Mouse (Mus musculus) right cerebral cortex, postnatal 4 days (tissue): ENCODE measurements at regions not wholly inside any gene's neighbourhood (a gene's known extent, or its start where the extent isn't known, plus 50 kb on each side); places are given as distances from the start of the nearest gene placed in this dataset.

ENCODE experiments used
- DNase-seq: peaks from one replicate; pipeline ENCODE4 v3.0.0-alpha.2; 2022

DNA sequence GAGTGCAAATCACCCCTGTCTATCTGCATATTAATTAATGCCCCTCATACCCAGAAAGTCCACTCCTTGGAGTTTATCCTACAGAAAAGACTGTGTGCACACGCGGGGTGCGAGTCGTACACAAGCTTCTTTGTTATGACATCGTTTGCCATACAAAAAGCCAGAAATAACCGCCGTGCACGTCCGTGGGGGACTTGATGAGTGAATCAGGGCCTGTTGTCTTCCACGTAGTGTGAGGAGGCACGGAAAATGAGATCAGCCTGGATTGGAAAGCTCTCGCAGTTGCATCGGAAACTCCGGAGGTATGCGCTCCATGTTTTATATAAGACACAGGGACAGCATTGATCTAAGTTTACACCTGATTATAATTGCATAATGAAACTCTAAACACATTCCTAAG lies 120.3 kb downstream of the Etnk1 start:
- DNase-seq: peak; percentile 30

DNA sequence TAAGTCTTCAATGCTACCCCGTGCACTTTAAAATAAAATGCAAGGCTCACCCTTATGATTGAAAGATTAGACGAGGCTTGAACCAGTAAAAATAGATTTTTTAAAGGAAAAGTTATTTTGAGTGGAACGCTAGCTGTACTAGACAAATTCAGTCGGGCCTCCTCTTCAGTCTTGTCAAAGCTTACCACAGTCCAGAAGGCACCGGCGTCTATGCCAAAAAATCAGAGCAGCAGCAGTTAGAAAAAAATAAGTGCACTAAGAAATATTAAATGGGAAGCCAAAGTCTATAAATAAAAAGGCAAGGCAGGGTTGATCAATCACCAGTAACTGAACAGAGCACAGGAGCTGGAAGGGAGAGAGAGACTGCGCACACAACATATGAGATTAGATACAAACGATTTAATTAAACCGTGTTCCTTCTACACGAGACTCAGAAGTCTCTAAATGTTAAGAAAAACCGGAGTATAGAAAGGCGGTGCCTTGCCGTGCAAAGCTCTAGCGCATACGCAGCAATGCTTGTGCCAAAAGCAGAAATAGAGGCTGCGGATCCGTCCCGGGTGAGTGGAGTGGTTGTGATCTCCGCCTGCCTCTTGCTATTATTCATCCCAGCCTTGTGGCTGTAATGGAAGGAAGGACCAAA lies 121.6 kb downstream of the Etnk1 start:
- peak; percentile 46 for DNase-seq

DNA sequence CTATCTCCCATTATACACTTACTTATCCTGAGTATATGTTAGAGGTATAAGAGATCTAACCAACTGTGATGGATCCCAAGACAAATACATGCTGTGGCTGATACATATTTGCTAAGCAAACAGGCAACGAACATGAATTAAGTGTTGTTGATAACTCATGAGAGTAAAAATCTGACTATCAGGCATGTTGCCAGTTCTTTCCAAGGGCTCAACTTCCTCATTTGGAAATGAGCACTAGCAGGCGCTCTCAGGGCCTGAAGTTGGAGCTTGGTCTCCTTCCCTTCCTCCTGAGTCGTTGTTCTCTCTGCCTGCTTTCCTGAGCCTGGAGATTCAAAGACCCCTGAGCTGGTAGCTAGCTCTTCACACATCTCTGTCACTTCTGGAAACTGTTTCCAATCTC lies 126.6 kb downstream of the Etnk1 start:
- DNase-seq: no peak

DNA sequence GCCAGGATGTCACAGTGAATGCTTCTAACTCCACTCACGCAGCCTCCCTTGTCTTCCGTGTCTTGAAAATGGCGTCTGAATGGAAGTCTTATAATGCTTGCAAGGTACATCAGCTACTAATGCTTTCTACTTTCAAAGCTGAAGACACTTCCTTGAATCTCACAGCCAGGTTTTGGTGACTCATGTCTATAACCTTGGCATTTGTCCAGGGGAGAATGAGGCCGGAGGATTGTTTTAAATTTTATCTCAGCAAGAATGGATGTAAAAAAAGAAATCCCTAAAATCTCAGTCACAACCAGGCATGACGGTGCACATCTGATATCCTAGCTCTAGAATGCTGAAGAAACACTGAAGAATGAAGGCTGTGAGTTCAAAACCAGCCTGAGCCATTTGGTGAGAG lies 131.4 kb downstream of the Etnk1 start:
- DNase-seq: no peak

DNA sequence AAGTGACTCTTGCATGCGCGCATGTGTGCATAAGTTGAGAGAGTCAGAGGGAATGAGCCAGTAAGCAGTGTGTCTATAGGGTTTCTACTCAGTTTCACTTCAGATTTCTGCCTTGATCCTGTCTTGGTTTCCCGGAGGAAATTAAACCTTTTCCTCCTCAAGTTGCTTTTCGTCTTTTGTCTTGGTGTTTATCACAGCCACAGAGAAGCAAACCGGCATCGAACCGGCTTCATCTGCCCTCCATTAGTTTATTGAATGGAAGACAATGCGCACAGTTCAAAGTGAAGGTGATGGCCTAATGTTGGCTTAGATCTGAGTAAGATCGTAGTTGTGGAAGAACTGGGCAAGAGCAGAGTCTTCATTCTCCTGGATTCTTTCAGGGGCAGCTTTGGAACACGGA lies 134.4 kb downstream of the Etnk1 start:
- no peak for DNase-seq

DNA sequence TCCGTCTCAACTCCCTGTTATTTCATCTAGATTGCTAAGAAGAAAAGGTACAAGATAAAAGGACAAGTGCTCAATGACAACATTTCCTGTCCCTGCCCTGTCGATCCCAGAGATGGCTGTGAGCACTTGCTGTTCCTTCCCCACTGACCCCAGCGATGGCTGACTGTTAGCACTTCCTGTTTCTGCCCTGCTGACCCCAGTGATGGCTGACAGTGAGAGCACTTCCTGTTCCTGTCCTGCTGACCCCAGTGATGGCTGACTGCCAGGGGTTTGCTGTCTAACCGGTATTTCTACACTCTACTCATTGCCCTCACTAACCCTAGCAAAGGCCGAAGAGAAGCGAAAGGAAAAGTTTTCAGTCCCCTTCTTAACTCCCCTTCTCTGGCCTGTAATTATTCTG lies 140.3 kb downstream of the Etnk1 start:
- no peak for DNase-seq

DNA sequence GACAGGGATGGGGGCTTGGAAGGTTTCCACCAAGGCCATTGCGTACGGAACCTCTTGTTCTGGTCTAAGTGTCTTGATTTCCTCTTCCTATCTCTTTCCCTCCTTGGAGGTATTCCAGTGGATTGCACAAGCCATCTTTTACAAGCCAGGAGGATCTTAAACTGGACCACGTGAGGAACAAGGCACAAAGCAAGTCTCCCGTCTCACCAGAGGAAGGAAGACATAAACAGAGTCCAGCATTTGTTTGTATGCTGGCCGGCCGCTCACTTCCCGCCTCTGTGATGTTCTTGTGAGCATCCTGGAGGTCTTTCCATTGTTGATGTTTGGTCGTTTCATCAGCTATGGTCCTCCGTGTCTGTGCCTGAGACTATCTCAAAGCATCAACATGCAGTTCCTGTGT lies 148.8 kb downstream of the Etnk1 start:
- DNase-seq: no peak

DNA sequence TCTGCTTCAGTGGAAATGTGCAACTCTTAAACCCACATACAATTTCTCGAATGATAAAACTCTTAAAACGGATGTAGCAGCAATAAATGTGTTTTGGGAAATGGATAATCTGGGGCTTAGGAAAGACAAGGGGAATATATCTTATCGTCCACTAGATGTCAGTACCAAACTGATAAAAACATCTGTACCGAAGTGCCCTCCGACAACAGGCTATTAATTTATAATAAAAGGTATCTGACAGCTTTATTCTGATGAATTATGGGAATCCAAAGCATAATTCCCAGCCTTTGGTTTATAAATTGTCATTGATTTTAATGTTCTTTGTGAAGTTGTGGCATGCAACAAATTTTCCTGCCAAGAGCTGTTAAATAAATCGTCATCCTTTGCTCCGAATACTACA lies 153.4 kb downstream of the Etnk1 start:
- DNase-seq: no peak

DNA sequence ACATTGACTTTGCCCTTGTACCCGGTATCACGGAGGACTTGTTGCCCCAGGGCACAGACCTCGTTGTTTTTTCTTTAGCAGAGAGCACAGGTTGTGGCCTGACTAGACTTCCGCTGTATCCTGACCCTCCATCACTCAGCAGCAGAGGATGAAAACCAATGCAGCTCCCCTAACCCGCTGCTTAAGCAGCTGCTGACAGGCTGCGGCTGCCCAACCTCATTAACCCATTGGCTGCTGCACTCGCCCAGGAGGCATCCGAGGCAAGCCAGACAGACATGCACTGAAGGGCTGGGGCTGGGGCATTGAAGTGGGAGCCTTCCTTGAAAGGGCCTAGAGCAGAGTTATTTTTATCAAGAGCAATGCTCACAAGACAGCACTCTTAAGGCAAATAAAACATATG lies 157.6 kb downstream of the Etnk1 start:
- no peak for DNase-seq

DNA sequence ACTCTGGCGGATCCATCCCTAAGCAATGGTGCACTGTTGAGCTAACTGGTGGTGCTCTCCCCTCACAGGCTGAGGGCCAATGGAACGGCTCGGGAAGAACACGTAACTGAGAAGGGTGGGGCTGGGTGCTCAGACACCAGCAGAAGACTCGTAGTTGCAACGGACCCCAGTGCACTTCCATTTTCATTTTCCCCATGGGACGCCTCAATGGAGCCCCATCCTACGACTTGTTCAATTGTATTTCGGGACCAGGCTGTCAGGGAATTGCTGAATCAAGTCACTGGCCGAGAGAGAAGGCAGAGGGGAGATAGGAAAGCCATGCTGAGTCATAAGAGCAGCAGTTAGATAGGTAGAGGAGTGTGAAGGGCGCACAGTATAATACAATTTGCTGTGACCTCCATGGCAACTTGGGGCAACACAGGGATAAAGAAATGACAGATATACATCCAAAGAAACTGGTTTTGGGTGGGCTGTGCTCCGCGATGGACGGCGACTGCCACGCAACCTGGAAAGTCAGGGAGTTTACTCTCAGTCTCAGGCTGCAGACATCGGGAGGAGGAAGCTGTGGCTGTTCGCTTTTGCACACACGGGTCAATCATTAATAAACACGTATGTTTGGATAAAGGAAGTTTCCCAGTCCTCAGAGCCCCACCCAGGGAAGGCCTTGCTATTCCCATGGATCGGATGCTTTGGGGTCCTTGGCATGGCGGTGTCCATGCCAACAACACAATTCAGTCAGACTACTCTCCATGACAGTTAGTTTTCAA lies 160.1 kb downstream of the Etnk1 start:
- DNase-seq: no peak

DNA sequence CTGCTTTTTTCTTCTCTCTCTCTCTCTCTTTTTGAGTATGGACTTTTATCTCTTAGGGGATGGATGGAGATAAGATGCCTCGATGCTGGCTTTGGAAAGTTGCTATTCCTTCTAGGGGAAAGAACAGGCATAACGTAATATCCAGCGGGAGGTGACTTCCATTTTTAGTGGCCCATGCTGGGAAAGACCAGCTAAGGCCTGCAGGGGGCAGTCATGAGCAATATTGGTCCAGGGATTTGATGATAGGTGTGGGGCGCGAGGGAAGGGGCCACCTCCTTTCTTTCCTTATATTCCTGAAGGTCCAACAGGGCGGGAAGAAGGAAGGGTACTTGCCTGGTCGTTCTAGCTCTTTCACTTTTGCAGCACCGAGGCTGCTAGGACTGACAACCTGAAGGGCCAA lies 160.8 kb downstream of the Etnk1 start:
- no peak for DNase-seq

DNA sequence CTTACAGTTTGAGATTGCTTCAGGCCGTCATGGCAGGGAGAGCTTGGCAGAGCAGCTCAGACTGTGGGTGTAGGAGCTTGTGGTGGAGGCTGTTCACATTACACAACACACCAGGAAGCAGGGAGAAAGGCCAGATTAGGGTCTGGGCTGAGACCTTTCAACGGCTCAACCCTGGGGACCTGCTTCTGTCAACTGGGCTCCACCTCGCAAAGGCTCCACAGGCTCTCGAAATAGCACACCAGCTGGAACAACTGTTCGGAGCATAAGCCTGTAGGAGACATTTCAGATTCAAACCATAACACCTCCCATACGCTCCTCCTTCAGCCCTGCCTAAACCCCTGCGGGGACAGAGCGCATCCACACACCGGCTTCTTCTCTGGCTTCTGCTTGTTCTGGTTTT lies 161.2 kb downstream of the Etnk1 start:
- no peak for DNase-seq

DNA sequence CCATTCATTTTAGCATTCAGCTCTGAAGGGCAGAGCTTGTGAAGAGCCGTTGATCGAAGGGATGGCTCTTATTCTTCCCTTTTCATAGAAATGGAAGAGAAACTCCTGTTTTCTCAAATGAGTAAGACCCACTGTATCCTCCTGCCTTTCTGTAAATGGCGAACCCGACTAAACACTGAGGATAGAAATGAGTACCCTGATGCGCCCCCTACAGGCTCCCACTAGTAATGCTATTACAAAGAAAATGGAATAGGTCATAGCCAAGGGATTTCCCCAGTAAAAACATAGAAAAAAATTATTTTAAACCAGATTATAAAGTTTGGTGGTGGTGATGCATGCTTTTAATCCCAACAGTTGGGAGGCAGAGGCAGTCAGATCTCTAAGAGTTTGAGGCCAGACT lies 162.1 kb downstream of the Etnk1 start:
- DNase-seq: no peak

DNA sequence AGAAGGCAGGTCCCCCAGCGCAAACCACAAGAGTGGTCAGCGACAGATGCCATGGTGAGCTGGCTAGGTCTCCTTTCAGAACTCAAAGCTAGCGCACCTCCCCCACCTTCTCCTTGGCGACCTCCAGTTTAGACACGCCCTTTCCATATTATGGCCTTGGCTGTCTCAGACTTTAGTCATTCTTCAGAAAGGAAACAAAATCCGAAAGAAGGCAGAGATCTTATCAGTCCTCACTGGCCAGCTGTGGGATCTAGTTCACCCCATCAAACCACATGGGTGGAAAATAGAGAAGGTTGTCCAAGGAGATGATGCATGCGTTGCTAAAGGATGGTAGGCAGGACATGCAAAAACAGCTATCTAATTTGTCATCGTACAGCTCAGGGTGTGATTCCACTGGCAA lies 166.5 kb downstream of the Etnk1 start:
- DNase-seq: no peak

DNA sequence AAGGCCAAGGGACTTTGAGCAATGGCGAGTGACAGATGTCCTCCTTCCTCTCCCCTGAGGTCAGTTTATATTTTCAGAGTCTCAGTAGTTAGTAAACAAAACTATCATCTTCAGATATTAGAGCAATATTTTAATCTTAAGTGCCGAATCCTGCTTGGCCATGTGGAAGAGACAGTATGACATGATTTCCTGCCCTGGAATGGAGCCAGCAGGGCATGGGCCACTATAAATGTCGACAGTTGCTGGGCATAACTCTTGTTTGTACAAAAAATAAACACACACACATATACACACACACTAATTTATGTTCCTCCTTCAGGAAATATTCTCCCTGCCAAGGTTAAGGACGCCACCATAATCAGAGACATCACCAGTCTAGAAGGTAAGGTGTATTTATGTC lies 169.6 kb downstream of the Etnk1 start:
- no peak for DNase-seq

DNA sequence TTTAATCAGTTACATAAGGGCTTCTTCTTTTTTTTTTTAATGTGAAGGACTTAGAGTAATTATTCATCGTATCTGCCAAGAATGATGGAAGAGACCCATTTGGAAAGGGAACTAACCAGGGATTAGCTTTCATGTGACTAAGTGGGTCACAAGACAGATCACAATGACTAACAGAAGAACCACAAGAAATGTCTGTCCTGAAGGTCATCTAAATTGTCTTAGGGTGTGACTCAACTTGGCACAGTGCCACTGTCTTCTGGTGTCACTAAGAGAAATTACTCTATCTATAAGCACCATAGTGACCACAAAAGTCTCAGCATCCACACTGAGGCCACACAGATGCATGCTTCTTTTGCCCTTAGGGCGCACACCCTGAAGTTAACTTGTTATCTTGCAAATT lies 182.0 kb downstream of the Etnk1 start:
- no peak for DNase-seq

DNA sequence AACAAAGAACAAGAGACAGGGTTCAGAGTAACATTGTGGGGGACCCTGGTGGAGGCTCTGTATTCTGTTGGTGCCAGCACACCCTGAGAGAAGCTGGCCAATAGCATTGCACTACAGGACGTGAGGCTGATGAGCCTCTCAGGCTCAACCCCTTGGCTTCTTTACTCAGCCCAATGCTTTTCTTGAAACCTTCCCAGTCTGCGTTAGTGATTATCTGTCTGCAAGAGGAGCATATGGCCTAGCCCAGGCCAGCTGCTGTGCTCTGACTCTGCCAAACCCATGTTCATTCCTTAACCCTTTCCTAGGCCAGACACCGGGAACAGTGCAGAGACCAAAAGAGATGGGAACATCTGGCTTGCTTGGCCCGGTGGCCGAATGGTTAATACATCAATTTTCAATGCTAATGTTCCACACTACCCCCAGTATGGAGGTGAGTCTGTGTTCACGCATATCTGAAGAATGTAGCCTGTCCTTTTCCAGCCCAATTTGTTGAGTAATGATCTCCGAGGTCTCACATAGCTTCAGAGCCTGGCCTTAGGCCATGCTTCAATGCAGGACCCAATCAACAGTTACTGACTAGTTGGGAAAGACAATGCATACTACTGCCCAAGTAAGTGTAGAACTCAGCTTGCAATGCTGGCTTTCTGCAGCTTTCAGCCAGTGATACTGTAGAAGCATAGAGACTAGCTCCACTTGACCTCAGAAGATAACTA lies 192.5 kb downstream of the Etnk1 start:
- DNase-seq: no peak

DNA sequence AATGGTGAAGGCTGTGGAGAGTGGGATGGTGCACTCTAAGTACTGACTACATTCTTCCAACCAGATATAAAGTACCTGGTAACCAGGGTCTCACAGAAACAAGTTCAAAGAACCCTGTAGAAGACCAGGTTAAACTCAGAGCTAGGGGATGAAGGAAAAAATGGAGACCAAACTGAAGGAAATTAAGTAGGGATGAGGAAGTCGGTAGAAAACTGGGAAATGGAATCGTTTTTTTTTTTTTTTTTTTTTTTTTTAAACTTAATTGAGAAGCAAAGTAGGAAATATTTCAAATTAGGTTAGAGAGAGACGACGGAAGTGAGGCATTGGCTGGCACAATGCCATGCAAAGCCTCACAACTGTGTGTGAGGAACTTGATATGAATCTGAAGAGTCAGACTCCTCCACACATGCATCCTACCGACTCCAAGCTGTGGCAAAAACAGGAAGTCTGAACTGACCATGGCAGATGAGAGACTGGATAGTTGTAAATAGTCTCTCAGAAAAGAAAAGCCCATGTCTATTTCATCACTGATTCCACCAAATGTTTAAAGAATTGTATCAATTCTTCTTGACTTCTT lies 194.2 kb downstream of the Etnk1 start:
- no peak for DNase-seq

DNA sequence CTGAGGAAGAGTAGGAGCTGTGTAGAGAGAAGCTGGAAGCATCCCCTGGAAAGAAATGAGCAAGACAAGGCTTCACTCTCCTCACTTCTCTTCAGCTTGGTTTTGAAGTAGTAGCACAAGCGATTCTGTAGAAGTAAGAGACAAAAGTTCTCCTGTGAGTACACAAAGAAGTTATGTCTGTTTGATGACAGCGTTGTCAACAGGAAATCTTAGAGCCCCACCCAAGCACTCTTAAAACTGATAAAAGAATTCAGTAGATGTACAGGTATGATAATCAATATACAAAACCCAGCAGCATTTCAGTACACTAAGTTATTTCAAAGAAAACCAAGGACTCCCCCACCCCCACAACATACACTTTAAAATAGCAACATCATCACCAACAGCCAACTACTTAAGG lies 194.9 kb downstream of the Etnk1 start:
- no peak for DNase-seq

DNA sequence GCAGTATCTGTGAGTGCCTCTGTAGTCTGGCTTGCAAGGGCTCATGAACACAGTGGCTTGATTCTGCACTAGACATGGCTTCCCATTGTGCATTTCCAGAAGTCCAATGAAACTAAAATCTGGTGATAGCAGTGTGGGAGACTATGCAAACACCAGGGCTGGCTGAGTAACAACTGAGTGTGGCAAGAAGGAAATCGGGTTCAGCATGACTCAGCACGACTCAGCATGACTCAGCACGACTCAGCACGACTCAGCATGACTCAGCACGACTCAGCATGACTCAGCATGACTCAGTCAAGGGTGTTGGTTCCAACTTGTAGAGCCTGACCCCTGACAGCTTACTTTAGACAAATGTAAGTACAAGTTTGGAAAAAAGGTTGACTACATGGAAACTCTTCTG lies 198.8 kb downstream of the Etnk1 start:
- no peak for DNase-seq

DNA sequence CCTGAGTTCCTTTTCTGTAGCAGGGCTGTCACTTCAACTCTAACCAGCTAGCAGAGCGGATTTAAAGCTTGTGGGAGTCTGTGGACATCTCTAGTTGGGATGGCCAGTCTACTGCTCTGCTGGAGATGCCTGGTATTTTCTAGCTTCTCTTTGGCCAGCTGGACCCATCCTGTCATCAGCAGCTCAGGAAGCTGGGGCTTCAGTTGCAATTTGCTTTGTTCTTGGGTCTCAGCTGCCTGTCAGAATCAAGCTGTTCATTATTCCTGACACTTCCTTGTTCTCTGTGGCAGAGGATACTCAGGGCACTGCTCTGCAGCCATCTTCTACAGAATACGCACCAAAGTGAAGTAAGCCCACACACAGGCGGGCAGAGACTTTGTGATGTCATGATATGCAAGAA lies 200.8 kb downstream of the Etnk1 start:
- DNase-seq: no peak

DNA sequence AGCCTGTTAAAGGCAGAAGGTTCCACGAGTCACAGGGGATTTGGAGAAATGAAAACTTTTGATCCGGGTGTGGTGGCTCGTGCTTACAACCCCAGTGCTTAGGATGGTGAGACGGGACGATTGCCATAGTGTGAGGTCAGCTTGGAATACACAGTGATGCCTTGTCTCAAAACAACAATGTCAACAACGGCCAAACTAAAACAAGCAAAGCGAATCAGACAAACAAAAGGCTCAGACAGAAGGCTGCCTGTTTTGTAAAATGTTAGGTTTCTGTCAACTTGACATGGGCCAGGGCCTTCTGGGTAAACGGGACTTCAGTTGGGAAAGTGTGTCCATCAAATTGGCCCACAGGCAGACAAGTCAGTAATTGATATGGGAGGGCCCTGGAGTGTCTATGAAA lies 201.6 kb downstream of the Etnk1 start:
- DNase-seq: no peak

DNA sequence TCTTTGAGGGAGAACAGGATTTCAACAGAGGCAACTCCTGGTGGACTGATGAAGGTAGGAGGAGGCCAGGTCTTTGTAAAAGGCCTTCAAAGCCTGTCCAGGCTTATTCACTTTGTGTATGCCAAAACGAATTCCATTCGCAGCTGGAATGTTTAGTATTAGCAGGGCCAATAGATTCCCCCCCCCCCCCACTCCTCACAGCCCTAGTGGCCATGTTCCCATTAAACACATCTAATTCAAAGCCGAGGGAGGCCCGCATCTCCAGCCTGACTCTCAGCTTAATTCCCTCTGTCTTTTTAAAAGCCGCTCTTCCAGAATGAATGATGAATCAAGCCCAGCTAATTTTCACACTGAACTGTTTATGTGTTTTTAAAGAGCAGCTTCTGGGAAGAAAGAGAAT lies 205.5 kb downstream of the Etnk1 start:
- no peak for DNase-seq

DNA sequence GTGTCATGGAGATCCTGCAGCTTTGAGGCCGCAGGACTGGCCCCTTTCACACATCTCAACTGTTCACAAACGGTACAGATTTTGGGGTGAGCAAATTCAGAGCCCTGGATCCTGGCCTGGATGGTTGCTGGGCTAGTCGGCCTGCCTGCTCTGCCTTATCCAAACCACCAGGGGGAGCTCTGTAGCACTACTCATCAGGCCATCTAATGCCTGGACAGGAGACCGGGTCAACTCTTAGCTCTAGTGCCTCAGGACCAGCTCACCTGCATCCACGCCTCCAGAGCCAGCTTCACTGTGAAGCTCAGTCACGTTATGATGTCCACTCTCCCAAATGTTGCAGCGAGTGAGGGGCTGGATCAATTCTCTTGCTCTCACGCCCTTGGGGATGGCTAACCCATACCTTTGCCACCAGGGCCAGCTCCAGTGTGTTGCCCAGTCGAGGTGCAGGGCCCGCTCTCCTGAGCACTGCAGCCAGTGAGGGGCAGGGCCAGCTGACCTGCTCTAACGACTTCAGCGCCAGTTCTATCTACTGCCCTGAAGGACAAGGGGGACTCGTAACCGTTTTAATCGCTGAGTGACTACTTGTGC lies 206.8 kb downstream of the Etnk1 start:
- peak; percentile 46 for DNase-seq
